Mouse (Mus musculus) CH12.LX (cell line): ENCODE results near the gene Gnai2.

Experiments
- BHLHE40 ChIP-seq: IDR thresholded peaks from 2 replicates; pipeline ENCODE4 v1.6.1; 2011; ENCODE audit warnings: mild to moderate bottlenecking, low read depth, low read length, improper control_type of control experiment
- CTCF ChIP-seq, 2 experiments: IDR thresholded peaks in 1 of 2; conservative IDR thresholded peaks in 1 of 2; 2 replicates each; pipeline ENCODE4 v1.5.1; 2011 to 2012; ENCODE audit warnings: low read depth in 2 of 2, low read length in 2 of 2, improper control_type of control experiment in 1 of 2, inconsistent platforms in 1 of 2, mild to moderate bottlenecking in 1 of 2, moderate library complexity in 1 of 2
- E2F4 ChIP-seq: IDR thresholded peaks from 2 replicates; pipeline ENCODE4 v1.6.1; 2011; ENCODE audit warnings: low read depth, low read length, improper control_type of control experiment; ENCODE audit not compliant: insufficient replicate concordance
- EP300 ChIP-seq: IDR thresholded peaks from 2 replicates; pipeline ENCODE4 v1.6.1; 2011; ENCODE audit warnings: low read length, improper control_type of control experiment
- MAFK ChIP-seq: IDR thresholded peaks from 2 replicates; pipeline ENCODE4 v1.6.1; 2011; ENCODE audit warnings: low read length, improper control_type of control experiment; ENCODE audit not compliant: insufficient replicate concordance
- MAZ ChIP-seq: IDR thresholded peaks from 2 replicates; pipeline ENCODE4 v1.6.1; 2012; ENCODE audit warnings: low read depth, mild to moderate bottlenecking, inconsistent platforms, low read length, improper control_type of control experiment, moderate library complexity
- MEF2A ChIP-seq: IDR thresholded peaks from 2 replicates; pipeline ENCODE4 v1.6.1; 2014; ENCODE audit warnings: low read depth, mild to moderate bottlenecking, inconsistent platforms, low read length, improper control_type of control experiment, borderline replicate concordance
- MXI1 ChIP-seq: IDR thresholded peaks from 2 replicates; pipeline ENCODE4 v1.6.1; 2011; ENCODE audit warnings: mild to moderate bottlenecking, low read depth, low read length, improper control_type of control experiment
- POLR2A ChIP-seq: IDR thresholded peaks from 2 replicates; pipeline ENCODE4 v1.6.1; 2011; ENCODE audit warnings: low read depth, mild to moderate bottlenecking, improper control_type of control experiment, low read length
- POLR2AphosphoS2 ChIP-seq: IDR thresholded peaks from 2 replicates; pipeline ENCODE4 v1.6.1; 2011; ENCODE audit warnings: low read depth, low read length, improper control_type of control experiment
- SIN3A ChIP-seq: IDR thresholded peaks from 2 replicates; pipeline ENCODE4 v1.6.1; 2012; ENCODE audit warnings: low read length, improper control_type of control experiment, inconsistent platforms
- USF1 ChIP-seq: IDR thresholded peaks from 2 replicates; pipeline ENCODE4 v1.6.1; 2014; ENCODE audit warnings: low read depth, mild to moderate bottlenecking, inconsistent platforms, low read length, improper control_type of control experiment
- ZC3H11A ChIP-seq: IDR thresholded peaks from 2 replicates; pipeline ENCODE4 v1.6.1; 2012; ENCODE audit warnings: low read depth, mild to moderate bottlenecking, inconsistent platforms, low read length, improper control_type of control experiment
- ZMIZ1 ChIP-seq: IDR thresholded peaks from 2 replicates; pipeline ENCODE4 v1.6.1; 2012; ENCODE audit warnings: low read depth, mild to moderate bottlenecking, inconsistent platforms, low read length, improper control_type of control experiment

DNA sequence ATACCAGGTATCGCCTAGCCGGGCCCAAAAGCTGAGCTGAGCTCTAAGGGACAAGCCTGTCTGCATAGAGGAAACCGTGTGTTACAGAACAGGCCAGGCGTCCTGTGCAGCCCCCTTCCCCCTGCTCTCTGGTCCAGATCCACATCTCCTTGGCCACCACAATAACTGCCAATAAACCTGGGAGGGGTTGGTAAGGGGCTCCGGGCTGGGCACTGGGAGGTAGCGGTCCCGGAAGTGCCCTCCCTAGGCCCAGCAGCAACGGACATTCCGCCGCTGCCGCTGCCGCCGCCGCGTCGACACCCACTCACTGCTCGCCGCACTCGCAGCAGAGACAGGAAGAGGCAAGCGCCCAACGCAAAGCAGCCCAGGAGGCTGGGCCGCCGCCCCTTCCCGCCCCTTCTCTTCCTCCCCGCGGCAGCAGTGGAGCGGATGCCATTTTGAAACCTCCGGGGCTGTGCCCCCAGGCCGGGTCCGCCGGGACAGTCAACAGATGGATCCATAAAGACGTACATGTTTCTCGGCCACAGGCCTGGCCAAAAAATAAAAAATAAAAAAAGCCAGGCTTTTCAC is 2.0 kb downstream of the Gnai2 start:
- TF ChIP-seq EP300 (no peak), CTCF (conservative IDR thresholded peaks at IDR 0.05 in 1 of 2, IDR thresholded peaks at IDR 0.05 in 1 of 2; ENCODE audit: low read depth in 2 of 2, low read length in 2 of 2) (no peak), BHLHE40 (no peak), MAZ (no peak), MXI1 (peak; percentile 62), E2F4 (no peak), ZC3H11A (no peak), POLR2A (peak; percentile 85), POLR2AphosphoS2 (no peak), USF1 (no peak), MEF2A (no peak), MAFK (no peak), ZMIZ1 (peak; percentile 38), SIN3A (peak; percentile 7; the same call in 1 of the 2 replicates)
